Mouse (Mus musculus) embryo, embryonic 11 days (tissue): ENCODE measurements around the gene Pkd1l3.

Experiments used
- DNase-seq: peaks from one replicate; pipeline ENCODE4 v3.0.0-alpha.2; 2015

The Pkd1l3 gene

GRCm38 (mm10) chr8:109614243-109615210 is at the start of gene Pkd1l3:
Pkd1l3 (plus strand) TSS chr8:109614517.
- no peak for DNase-seq

GRCm38 (mm10) chr8:109564766-109565165 is 49.6 kb upstream of the Pkd1l3 start:
- no peak for DNase-seq

- DNase-seq, result peak; percentile 99
Observed at GRCm38 (mm10) chr8:109565498-109566333, 48.6 kb upstream of the Pkd1l3 start, which contains the start of the genes Dhx38 and Txnl4b. Dhx38 (minus strand) TSS chr8:109565861. Txnl4b (plus strand) TSS chr8:109565892.

- DNase-seq, result no peak
Observed at GRCm38 (mm10) chr8:109571139-109571538, 43.2 kb upstream of the Pkd1l3 start.

GRCm38 (mm10) chr8:109576311-109576710 is 38.0 kb upstream of the Pkd1l3 start:
- DNase-seq, result no peak

- no peak for DNase-seq
Observed at GRCm38 (mm10) chr8:109578900-109579301, 35.4 kb upstream of the Pkd1l3 start, which contains the start of gene Hp. Hp (minus strand) TSS chr8:109579172.

- DNase-seq, result no peak
Observed at GRCm38 (mm10) chr8:109584293-109584692, 30.0 kb upstream of the Pkd1l3 start.

- DNase-seq, result no peak
Observed at GRCm38 (mm10) chr8:109584830-109585229, 29.5 kb upstream of the Pkd1l3 start.

- no peak for DNase-seq
Observed at GRCm38 (mm10) chr8:109585652-109586051, 28.7 kb upstream of the Pkd1l3 start.

- DNase-seq, result no peak
Observed at GRCm38 (mm10) chr8:109586972-109587504, 27.3 kb upstream of the Pkd1l3 start.

- DNase-seq, result no peak
Observed at GRCm38 (mm10) chr8:109590901-109591300, 23.4 kb upstream of the Pkd1l3 start.

- no peak for DNase-seq
Observed at GRCm38 (mm10) chr8:109591367-109591766, 22.9 kb upstream of the Pkd1l3 start.

- no peak for DNase-seq
Observed at GRCm38 (mm10) chr8:109592164-109592563, 22.2 kb upstream of the Pkd1l3 start.

- peak; percentile 28 for DNase-seq
Observed at GRCm38 (mm10) chr8:109593117-109593788, 21.1 kb upstream of the Pkd1l3 start.

GRCm38 (mm10) chr8:109595854-109596253 is 18.5 kb upstream of the Pkd1l3 start:
- DNase-seq, result peak; percentile 62

- DNase-seq, result no peak
Observed at GRCm38 (mm10) chr8:109606725-109607124, 7.6 kb upstream of the Pkd1l3 start.

- DNase-seq, result peak; percentile 37
Observed at GRCm38 (mm10) chr8:109607650-109608049, 6.7 kb upstream of the Pkd1l3 start.

- peak; percentile 97 for DNase-seq
Observed at GRCm38 (mm10) chr8:109608271-109609152, 5.8 kb upstream of the Pkd1l3 start, which contains the start of gene Dhodh. Dhodh (minus strand) TSS chr8:109608673.

- peak; percentile 26 for DNase-seq
Observed at GRCm38 (mm10) chr8:109609153-109609502, 5.2 kb upstream of the Pkd1l3 start.

- no peak for DNase-seq
Observed at GRCm38 (mm10) chr8:109615569-109615968, 1.3 kb downstream of the Pkd1l3 start.

GRCm38 (mm10) chr8:109628638-109629037 is 14.3 kb downstream of the Pkd1l3 start:
- no peak for DNase-seq
